Mouse (Mus musculus) neural tube, embryonic 15.5 days (tissue): ENCODE measurements around the gene Ulk4. TPM values are rescaled to one million over a fixed set of nuclear protein-coding genes. Genes with fewer than 3 reads are reported as not detected.

ENCODE experiments used
- ATAC-seq: fragments of 200-750 bp; cut with Nextera tagmentation; 2 replicates; pipeline ENCODE4 v1.8.0; 2017; ENCODE audit warnings: mild to moderate bottlenecking, moderate TSS enrichment, moderate library complexity; ENCODE audit not compliant: low FRiP score
- H3K27ac ChIP-seq: fragments of 300-500 bp; sonication (generic); replicated peaks from 2 replicates; pipeline ENCODE4 v1.5.1; 2015; ENCODE audit warnings: mild to moderate bottlenecking, inconsistent platforms
- H3K27me3 ChIP-seq: fragments of 300-500 bp; sonication (generic); replicated peaks from 2 replicates; pipeline ENCODE4 v1.6.1; 2015; ENCODE audit warnings: inconsistent platforms
- H3K36me3 ChIP-seq: fragments of 300-500 bp; sonication (generic); 2 replicates; pipeline ENCODE4 v1.6.1; 2015; ENCODE audit warnings: inconsistent platforms
- H3K4me1 ChIP-seq: fragments of 300-500 bp; sonication (generic); 2 replicates; pipeline ENCODE4 v1.6.1; 2015; ENCODE audit warnings: inconsistent platforms
- H3K4me2 ChIP-seq: fragments of 300-500 bp; sonication (generic); 2 replicates; pipeline ENCODE4 v1.6.1; 2015; ENCODE audit warnings: inconsistent platforms, mild to moderate bottlenecking, moderate library complexity
- H3K4me3 ChIP-seq: fragments of 300-500 bp; sonication (generic); replicated peaks from 2 replicates; pipeline ENCODE4 v1.5.1; 2015; ENCODE audit warnings: mild to moderate bottlenecking, inconsistent platforms
- H3K9ac ChIP-seq: fragments of 300-500 bp; sonication (generic); replicated peaks from 2 replicates; pipeline ENCODE4 v1.6.1; 2015; ENCODE audit warnings: mild to moderate bottlenecking, inconsistent platforms
- H3K9me3 ChIP-seq: fragments of 300-500 bp; sonication (generic); replicated peaks from 2 replicates; pipeline ENCODE4 v1.6.1; 2016; ENCODE audit warnings: inconsistent platforms
- WGBS: fragments of 180-500 bp; shearing (Covaris S2); methylation state at CpG from one replicate; pipeline ENCODE4 v1.1.7; 2015; ENCODE audit warnings: mixed read lengths; 5-methylcytosine and 5-hydroxymethylcytosine counted together
- polyA plus RNA-seq: library from polyadenylated mRNA; unstranded; fragments of >200 nt; fragmentation: Nextera tagmentation; extraction: Ambion mirVana; gene quantifications from 2 replicates; pipeline ENCODE4 v1.2.1, GENCODE M21; 2015

Ulk4 gene
- polyA plus RNA-seq, 1 experiment from 2014 or later: 62.5 TPM

DNA sequence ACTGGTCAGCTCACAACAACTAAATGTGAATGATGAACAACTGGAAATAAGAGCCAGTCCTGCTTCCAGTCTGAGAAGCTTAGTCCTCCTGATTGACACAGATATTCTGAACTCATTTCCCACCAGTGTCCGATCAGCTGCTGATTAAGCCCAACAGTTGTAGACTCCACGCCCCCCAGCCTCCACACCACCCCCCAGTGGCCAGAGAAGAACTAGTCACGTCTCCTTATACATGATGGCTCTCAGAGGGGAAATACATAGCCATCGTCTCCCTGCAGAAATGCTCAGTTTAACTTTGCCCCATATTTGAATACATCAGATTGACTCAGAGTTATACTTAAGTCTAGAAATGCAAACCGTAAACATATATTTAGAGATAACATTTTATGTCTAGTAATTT is 184.4 kb downstream of the Ulk4 start:
- WGBS: 87% methylated on average over 5 of the region's 5 CpGs
- no peaks in the 10 kb centered on the region for H3K9me3 ChIP-seq
- no peaks in the 10 kb centered on the region for H3K36me3 ChIP-seq
- no peak overlapping the region for H3K9ac ChIP-seq
- no peaks in the 10 kb centered on the region for H3K27me3 ChIP-seq
- no peak overlapping the region for H3K27ac ChIP-seq
- H3K4me1 ChIP-seq: peaks cover 3% of the 10 kb centered on the region
- ATAC-seq: no peak
- no peak overlapping the region for H3K4me2 ChIP-seq
- H3K4me3 ChIP-seq: no peak overlapping the region

DNA sequence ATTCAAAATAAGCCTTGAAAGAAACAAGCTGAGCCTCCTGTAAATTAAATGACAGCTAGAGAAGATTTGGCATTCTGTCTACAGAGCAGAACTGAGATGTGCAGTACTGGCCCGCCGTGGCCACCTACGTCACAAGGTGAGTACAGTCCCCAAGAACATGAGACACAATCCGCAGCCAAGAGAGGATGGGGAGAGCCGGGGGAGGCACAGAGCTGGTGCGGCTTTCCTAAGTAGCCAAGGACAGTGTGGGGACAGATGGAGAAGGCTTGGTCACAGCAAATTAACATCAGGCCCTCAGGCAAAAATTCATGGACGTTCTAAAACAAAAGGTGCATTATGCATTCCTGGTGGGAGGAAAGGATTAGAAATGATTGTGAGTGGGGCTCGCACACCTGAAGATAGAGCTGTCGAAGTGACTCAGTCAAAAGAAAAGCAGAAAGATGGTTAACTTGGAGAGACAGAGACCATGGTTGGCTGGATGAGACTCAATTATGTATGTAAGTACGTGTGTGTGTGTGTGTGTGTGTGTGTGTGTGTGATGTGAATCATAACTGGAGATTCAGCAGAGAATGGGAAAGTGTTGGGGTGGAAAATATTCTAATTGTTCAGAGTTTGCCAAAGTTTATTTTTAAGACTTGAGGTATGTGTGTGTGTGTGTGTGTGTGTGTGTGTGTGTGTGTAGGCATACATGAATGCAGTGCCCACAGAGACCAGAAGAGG is 185.8 kb downstream of the Ulk4 start:
- Histone ChIP-seq H3K27me3 (no peaks in the 10 kb centered on the region), H3K9me3 (no peaks in the 10 kb centered on the region), H3K9ac (no peak overlapping the region), H3K4me2 (no peak overlapping the region), H3K4me1 (no peaks in the 10 kb centered on the region), H3K27ac (no peak overlapping the region), H3K4me3 (no peak overlapping the region), H3K36me3 (no peaks in the 10 kb centered on the region)
- 75% methylated on average over 10 of the region's 10 CpGs for WGBS
- no peak for ATAC-seq

DNA sequence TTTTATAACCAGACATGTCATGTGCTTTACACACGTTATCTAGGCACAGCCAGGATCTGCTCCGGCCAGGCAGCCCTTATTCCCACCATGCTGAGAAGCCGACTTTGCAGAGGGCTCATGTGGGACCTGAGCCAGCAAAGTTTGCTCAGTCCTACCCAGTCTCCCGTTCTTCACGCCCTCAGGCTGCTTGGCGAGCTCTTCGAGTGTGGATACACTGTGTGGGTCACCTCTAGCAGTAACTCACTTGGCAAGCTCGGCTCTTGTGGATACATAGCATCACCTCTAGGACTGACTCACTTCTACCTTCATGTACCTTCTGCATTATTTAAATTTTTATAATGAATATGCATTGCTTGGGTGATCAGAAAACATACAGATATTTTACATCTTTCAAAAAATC is 189.3 kb downstream of the Ulk4 start:
- Histone ChIP-seq H3K4me3 (no peak overlapping the region), H3K36me3 (no peaks in the 10 kb centered on the region)
- WGBS: 73% methylated on average over 8 of the region's 8 CpGs

DNA sequence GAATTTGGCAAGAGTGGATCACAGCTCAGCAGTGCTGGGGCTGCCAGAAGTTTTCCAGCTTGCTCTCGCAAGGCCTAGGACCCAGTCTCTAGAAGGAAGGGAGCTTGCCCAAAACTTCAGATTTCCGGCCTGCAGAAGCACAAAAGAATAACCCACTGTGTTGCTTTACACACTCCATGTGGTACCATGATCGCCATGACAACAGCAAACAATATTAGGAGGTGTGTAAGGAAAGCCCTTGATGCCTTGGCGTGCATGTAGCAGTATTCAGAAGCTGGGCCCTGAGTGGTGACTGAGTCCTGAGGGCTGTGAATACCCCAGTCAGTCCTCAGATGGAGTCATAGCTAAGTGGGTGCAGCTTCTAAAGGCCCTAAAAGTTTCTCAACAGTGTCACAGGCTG is 192.8 kb downstream of the Ulk4 start:
- Histone ChIP-seq H3K4me3 (no peak overlapping the region), H3K4me2 (no peak overlapping the region), H3K27ac (no peak overlapping the region), H3K9me3 (no peaks in the 10 kb centered on the region), H3K36me3 (no peaks in the 10 kb centered on the region), H3K27me3 (no peaks in the 10 kb centered on the region), H3K9ac (no peak overlapping the region), H3K4me1 (peaks cover 13% of the 10 kb centered on the region)
- ATAC-seq: no peak
- 63% methylated on average over 4 of the region's 4 CpGs for WGBS

More for the DNA sequence above, 189.3 kb downstream of the Ulk4 start:
- Histone ChIP-seq H3K9ac (no peak overlapping the region), H3K4me1 (0 out of 2 replicates have a peak, but pooled peaks cover 2% of the 10 kb centered on the region), H3K27ac (no peak overlapping the region), H3K27me3 (no peaks in the 10 kb centered on the region), H3K9me3 (no peaks in the 10 kb centered on the region), H3K4me2 (no peak overlapping the region)
- ATAC-seq: no peak

DNA sequence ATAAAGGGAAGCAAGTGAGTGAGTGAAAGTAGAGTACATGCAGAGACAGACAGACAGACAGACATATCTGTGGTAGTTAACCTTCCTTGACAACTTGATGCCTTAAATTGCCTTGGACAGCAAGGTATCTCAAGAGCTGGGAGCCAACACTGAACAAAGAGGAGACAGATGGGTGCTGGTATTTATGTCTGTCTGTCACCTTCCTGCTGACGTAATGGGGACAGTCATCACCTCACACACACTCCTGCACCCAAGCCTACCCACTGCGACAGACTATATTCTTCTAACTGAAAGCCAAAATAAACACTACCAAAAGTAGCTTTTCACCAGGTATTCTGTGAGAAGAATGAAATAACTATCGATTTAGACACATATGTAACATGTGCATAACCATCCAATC is 196.2 kb downstream of the Ulk4 start:
- Histone ChIP-seq H3K9ac (no peak overlapping the region), H3K27me3 (no peaks in the 10 kb centered on the region), H3K4me2 (no peak overlapping the region), H3K27ac (no peak overlapping the region), H3K9me3 (no peaks in the 10 kb centered on the region), H3K36me3 (no peaks in the 10 kb centered on the region), H3K4me3 (no peak overlapping the region), H3K4me1 (peaks cover 23% of the 10 kb centered on the region)
- no peak for ATAC-seq
- WGBS: 92% methylated on average over 3 of the region's 3 CpGs

DNA sequence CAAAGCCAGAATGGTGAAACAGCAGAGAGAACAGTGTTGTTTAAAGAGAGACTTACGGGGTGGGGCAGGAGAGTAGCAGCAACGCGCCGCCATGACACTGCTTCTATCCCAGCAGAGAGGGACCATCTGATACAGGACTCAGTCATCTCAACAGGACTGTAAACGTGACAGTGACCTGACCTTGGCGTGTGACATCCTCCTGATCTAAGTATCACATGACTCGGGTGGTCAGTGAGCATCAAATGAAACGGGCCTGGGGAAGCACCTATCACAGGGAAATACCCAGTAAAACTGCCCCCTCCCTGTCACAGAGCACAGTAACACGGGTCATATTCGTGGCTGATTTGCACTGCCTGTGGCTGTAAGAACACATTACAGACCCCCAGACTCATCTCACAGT is 196.6 kb downstream of the Ulk4 start:
- H3K9ac ChIP-seq: no peak overlapping the region
- no peaks in the 10 kb centered on the region for H3K9me3 ChIP-seq
- no peaks in the 10 kb centered on the region for H3K27me3 ChIP-seq
- H3K4me1 ChIP-seq: peaks cover 23% of the 10 kb centered on the region
- WGBS: 87% methylated on average over 10 of the region's 10 CpGs
- no peak overlapping the region for H3K4me2 ChIP-seq
- no peak overlapping the region for H3K27ac ChIP-seq
- no peaks in the 10 kb centered on the region for H3K36me3 ChIP-seq
- H3K4me3 ChIP-seq: no peak overlapping the region
- ATAC-seq: no peak

DNA sequence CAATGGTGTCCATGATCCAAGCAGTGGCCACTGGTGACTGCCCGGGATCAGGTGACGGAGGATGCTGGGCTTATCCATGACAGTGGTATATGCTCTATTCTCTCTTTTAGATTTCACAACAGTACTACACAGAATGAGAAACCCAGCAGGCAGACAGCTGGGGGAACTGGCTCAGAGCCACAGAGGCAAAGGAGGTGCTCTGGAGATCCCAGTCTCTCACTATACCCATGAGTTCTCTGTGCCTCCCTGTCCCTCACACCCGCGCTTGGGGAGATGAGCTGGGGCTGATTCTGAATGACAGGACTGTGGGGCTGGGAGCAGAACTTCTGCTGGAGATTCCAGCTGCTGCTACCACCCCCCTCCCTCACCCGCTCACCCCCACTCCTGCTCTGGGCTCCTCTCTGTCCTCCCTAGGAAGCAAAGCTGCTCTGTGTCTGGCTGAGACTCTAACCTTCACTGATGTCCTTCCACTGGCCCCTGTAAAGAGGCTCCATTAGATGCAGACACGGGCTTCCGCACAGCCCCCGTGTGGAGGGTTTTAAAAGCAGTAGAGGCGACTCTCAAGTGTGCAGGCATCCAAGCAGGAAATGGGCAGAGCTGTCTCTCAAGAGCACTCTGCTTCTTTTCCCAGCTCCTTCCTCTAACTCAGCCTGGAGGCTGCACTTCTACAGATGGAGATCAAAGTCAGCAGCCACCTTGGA is 197.5 kb downstream of the Ulk4 start:
- no peaks in the 10 kb centered on the region for H3K27me3 ChIP-seq
- H3K36me3 ChIP-seq: no peaks in the 10 kb centered on the region
- no peak overlapping the region for H3K4me3 ChIP-seq
- H3K4me1 ChIP-seq: peaks cover 23% of the 10 kb centered on the region
- H3K9ac ChIP-seq: no peak overlapping the region
- ATAC-seq: no peak
- 0 out of 2 replicates have a peak overlapping the region, but pooled peaks have one; percentile 11 for H3K27ac ChIP-seq
- H3K9me3 ChIP-seq: no peaks in the 10 kb centered on the region
- H3K4me2 ChIP-seq: no peak overlapping the region
- 47% methylated on average over 9 of the region's 9 CpGs for WGBS

DNA sequence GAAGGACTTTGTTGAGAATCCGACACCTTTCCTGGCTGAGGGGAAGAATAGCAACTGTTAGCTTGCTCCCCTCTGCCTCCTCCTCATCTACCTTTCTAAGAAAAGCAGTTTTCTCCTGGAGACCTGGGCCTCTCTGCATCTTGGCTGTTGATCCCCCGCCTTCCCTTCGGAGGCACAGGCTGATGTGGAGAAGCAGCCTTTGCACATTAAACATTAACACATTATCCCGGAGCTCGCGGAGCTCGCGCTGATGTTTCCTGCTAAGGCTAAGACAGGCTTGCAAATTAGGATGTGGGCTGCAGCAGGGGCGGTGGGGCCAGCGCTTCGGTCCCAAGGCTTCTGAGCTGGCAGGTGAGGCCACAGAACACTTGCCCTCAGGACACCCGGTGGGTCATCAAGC is 200.7 kb downstream of the Ulk4 start:
- Histone ChIP-seq H3K27me3 (no peaks in the 10 kb centered on the region), H3K9me3 (no peaks in the 10 kb centered on the region), H3K27ac (no peak overlapping the region), H3K4me1 (peaks cover 21% of the 10 kb centered on the region), H3K4me3 (no peak overlapping the region), H3K9ac (no peak overlapping the region), H3K36me3 (no peaks in the 10 kb centered on the region), H3K4me2 (no peak overlapping the region)
- no peak for ATAC-seq
- WGBS: 32% methylated on average over 12 of the region's 12 CpGs

DNA sequence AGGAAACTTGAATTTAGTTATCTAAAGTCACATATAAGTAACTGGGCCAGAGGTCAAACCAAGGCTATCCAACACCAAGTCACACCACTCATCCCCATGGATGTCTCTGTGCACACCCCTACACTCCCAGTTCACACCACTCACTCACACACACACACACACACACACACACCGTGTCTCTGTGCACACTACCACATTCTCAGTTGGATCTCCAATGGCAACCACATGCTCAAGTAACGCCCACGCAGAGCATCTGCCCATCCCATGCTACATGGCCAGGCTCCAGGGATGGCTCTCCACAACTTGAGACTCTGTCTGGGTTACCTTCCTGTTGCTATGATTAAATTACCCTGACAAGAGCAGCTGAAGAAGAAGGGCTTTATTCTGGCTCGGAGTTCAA is 201.8 kb downstream of the Ulk4 start:
- ATAC-seq: no peak
- 82% methylated on average over 4 of the region's 4 CpGs for WGBS

DNA sequence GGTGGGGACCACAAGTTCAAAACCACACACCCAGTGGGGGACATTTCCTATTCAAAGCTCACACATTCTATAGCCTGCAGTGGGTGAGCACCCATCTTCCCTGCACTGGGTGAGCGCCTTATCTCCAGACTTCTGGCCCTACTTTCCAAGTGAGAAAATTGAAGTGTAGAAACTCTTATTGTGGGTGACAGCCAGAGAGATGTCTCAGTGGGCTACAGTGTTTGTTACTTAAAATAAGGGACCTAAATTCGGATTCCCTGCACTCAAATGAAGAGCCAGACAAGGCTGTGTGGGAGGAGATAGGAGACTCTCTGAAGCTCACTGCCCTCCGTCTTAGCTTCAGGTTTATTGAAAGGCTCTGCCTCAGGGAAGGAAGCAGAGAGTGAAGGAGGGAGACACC is 202.3 kb downstream of the Ulk4 start:
- Histone ChIP-seq H3K4me1 (peaks cover 15% of the 10 kb centered on the region), H3K9me3 (no peaks in the 10 kb centered on the region), H3K4me3 (no peak overlapping the region), H3K9ac (no peak overlapping the region), H3K4me2 (no peak overlapping the region), H3K36me3 (no peaks in the 10 kb centered on the region), H3K27ac (no peak overlapping the region), H3K27me3 (no peaks in the 10 kb centered on the region)
- WGBS: 93% methylated on average over 3 of the region's 3 CpGs
- no peak for ATAC-seq

More for the DNA sequence above, 201.8 kb downstream of the Ulk4 start:
- H3K27me3 ChIP-seq: no peaks in the 10 kb centered on the region
- H3K27ac ChIP-seq: no peak overlapping the region
- H3K36me3 ChIP-seq: no peaks in the 10 kb centered on the region
- H3K9ac ChIP-seq: no peak overlapping the region
- no peaks in the 10 kb centered on the region for H3K9me3 ChIP-seq
- peaks cover 20% of the 10 kb centered on the region for H3K4me1 ChIP-seq
- no peak overlapping the region for H3K4me2 ChIP-seq
- H3K4me3 ChIP-seq: no peak overlapping the region

DNA sequence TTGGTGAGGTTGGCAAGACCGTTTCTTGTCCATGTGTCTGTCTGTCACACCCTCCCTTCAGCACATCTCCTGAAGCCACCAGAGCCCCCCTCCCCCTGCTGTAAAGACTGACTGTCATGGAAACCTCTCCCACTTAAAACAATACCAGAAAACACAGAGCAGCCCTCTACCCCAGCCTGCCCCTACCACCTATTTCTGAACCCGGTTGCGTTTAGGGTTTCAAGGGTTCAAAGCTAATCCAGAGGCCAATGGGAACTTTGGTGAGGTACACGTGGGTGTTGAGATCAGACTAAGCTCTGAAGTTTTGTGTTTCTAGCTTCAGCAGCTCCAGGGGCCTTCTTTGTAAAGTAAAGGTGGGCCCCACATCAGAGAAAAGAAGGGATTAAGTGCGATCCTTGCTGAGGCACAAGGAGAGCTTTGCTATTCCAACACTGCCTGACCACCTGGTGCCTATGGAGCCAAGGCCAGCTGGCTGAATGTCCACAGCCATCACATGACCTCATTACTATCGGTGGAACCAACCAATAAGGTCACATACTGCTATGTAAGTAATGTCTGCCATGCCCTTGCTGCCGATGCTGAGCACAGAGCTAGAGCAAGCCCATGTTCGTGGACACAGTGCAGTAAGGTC is 204.8 kb downstream of the Ulk4 start:
- Histone ChIP-seq H3K27ac (no peak overlapping the region), H3K4me1 (peaks cover 9% of the 10 kb centered on the region; the same call in 1 of the 2 replicates), H3K4me2 (no peak overlapping the region), H3K36me3 (no peaks in the 10 kb centered on the region), H3K27me3 (no peaks in the 10 kb centered on the region), H3K4me3 (no peak overlapping the region), H3K9ac (no peak overlapping the region), H3K9me3 (no peaks in the 10 kb centered on the region)
- no peak for ATAC-seq
- WGBS: 60% methylated on average over 8 of the region's 8 CpGs
